Mouse (Mus musculus) bone marrow macrophage, adult 2 months (primary cell): ENCODE data around the gene Inpp5b.

ENCODE experiments used
- CTCF ChIP-seq: IDR thresholded peaks from 2 replicates; pipeline ENCODE4 v1.5.1; 2012; ENCODE audit warnings: low read depth, mild to moderate bottlenecking, low read length, moderate library complexity
- POLR2A ChIP-seq: IDR thresholded peaks from 2 replicates; pipeline ENCODE4 v1.6.1; 2012; ENCODE audit warnings: mild to moderate bottlenecking, low read depth, low read length, borderline replicate concordance

- TF ChIP-seq POLR2A, result no peak
- TF ChIP-seq CTCF, result no peak
Measured at GRCm38 (mm10) chr4:124768963-124769591, 27.4 kb downstream of the Inpp5b start.
